Mouse (Mus musculus) G1E (cell line): Measurements from ENCODE around the gene Nudt6.

Experiments used
- CTCF ChIP-seq: IDR thresholded peaks from 2 replicates; pipeline ENCODE4 v1.5.1; 2012; ENCODE audit warnings: low read depth, low read length, inconsistent platforms, mixed read lengths
- GATA1 ChIP-seq: IDR thresholded peaks from 2 replicates; pipeline ENCODE4 v1.6.1; 2012; ENCODE audit warnings: borderline replicate concordance, low read length, inconsistent platforms, mixed read lengths
- GATA2 ChIP-seq: IDR thresholded peaks from 2 replicates; pipeline ENCODE4 v1.6.1; 2012; ENCODE audit warnings: low read depth, low read length, inconsistent platforms, borderline replicate concordance
- POLR2AphosphoS5 ChIP-seq: IDR thresholded peaks from 2 replicates; pipeline ENCODE4 v1.6.1; 2012; ENCODE audit warnings: low read depth, low read length, inconsistent platforms; ENCODE audit not compliant: insufficient replicate concordance
- TAL1 ChIP-seq: conservative IDR thresholded peaks from 2 replicates; pipeline ENCODE4 v1.6.1; 2012; ENCODE audit warnings: low read depth, low read length, inconsistent platforms, mixed read lengths

DNA sequence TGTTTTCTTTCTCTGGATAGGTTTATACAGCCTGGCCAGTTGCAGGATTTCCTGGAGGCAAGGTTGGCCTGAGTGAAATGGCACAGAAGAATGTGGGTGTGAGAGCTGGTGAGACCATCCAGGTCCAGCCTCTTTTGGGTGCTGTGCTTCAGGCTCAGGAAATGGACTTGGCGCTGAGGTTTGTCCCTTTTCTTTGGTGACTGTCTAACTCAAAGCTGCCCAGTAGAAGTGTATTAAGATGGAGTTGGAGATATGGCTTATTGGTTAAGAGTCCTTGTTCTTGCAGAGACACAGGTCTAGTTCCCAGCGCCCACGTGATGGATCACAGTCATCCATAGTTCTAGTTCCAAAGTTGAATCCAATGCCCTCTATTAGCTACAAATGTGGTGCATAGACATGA is 6.1 kb upstream of the Nudt6 start:
- no peak for TF ChIP-seq CTCF
- no peak for TF ChIP-seq TAL1
- TF ChIP-seq POLR2AphosphoS5, result no peak
- TF ChIP-seq GATA1, result no peak
- no peak for TF ChIP-seq GATA2
